39 mouse cellular contexts compared by ENCODE assay signal in the genomic region with DNA sequence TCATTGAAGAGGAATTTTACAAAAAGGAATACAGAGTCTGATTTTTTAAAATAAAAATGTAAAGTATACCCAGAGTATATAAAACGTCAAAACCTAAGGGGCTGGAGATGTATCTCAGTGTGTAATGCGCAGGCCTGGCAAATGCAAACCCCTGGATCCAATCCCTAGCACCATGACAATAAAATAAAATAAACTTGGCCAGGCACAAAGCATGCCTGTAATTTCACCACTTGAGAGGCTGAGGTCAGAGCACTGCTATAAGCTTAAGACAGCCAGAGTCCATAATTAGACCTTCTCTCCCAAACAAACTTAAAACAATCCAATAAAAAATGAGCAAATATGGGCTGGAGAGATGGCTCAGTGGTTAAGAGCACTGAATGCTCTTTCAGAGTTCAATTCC. TPM values are rescaled to one million over a fixed set of nuclear protein-coding genes. Genes with fewer than 3 reads are reported as not detected.
"Had no signal": no experiment of that assay in that cellular context is flagged by ENCODE, and none has a peak within 500 bp of the region (broad histone marks: within the 10 kb centered on the region; RNA-seq: fewer than 3 reads in every experiment).

No protein-coding gene starts in this region.

- H3K4me3 ChIP-seq: embryonic facial prominence, embryonic 10.5 days; embryonic facial prominence, embryonic 12.5 days; embryonic facial prominence, embryonic 13.5 days; embryonic facial prominence, embryonic 15.5 days; erythroblast, embryonic 14.5 days; forebrain, embryonic 10.5 days; forebrain, embryonic 12.5 days; forebrain, embryonic 13.5 days; forebrain, embryonic 15.5 days; gastrocnemius, adult 2 months; heart, adult 2 months had no signal

- H3K27me3 ChIP-seq: embryonic facial prominence, embryonic 12.5 days; embryonic facial prominence, embryonic 13.5 days; embryonic facial prominence, embryonic 15.5 days; forebrain, embryonic 12.5 days; forebrain, embryonic 13.5 days; forebrain, embryonic 15.5 days had no signal

- H3K4me1 ChIP-seq: embryonic facial prominence, embryonic 10.5 days; embryonic facial prominence, embryonic 12.5 days; embryonic facial prominence, embryonic 13.5 days; embryonic facial prominence, embryonic 15.5 days; forebrain, embryonic 10.5 days; forebrain, embryonic 12.5 days; forebrain, embryonic 13.5 days; forebrain, embryonic 15.5 days had no signal

- H3K27ac ChIP-seq: embryonic facial prominence, embryonic 10.5 days; embryonic facial prominence, embryonic 12.5 days; embryonic facial prominence, embryonic 13.5 days; embryonic facial prominence, embryonic 15.5 days; forebrain, embryonic 10.5 days; forebrain, embryonic 12.5 days; forebrain, embryonic 13.5 days; forebrain, embryonic 15.5 days; gastrocnemius, adult 2 months; heart, adult 2 months had no signal

- H3K9me3 ChIP-seq: embryonic facial prominence, embryonic 10.5 days; embryonic facial prominence, embryonic 12.5 days; embryonic facial prominence, embryonic 13.5 days; embryonic facial prominence, embryonic 15.5 days; forebrain, embryonic 10.5 days; forebrain, embryonic 12.5 days; forebrain, embryonic 13.5 days; forebrain, embryonic 15.5 days had no signal

- H3K4me2 ChIP-seq: embryonic facial prominence, embryonic 12.5 days; embryonic facial prominence, embryonic 13.5 days; embryonic facial prominence, embryonic 15.5 days; forebrain, embryonic 12.5 days; forebrain, embryonic 13.5 days; forebrain, embryonic 15.5 days had no signal

- H3K9ac ChIP-seq: embryonic facial prominence, embryonic 12.5 days; embryonic facial prominence, embryonic 13.5 days; embryonic facial prominence, embryonic 15.5 days; forebrain, embryonic 12.5 days; forebrain, embryonic 13.5 days; forebrain, embryonic 15.5 days; forebrain, postnatal 0 days had no signal

- ATAC-seq: forebrain, embryonic 13.5 days; forebrain, embryonic 14.5 days; forebrain, embryonic 15.5 days; forebrain, embryonic 16.5 days; forebrain, postnatal 0 days had no signal

- DNase-seq: cerebellum, adult 2 months; cerebellum, adult 8-10 months; cerebellum, adult 9-10 months; cerebellum, adult 9-11 months; cerebellum, postnatal 10 days; cerebellum, postnatal 14 days; cerebellum, postnatal 25 days; cerebellum, postnatal 36 days; embryo, embryonic 11 days; forebrain, postnatal 0 days; gastrocnemius, adult 2 months; gastrocnemius, postnatal 10 days; gastrocnemius, postnatal 14 days; gastrocnemius, postnatal 25 days; gastrocnemius, postnatal 36 days; heart, adult 2 months had no signal

RNA-seq across cellular contexts. Expression of gene Gm11027, which starts 52.1 kb away (rescaled TPM):
- total RNA-seq: common myeloid progenitor, adult 5-6 weeks; forebrain, postnatal 0 days; gastrocnemius, adult 18-20 months; gastrocnemius, adult 2 months; gastrocnemius, adult 8-10 months; gastrocnemius, postnatal 10 days; gastrocnemius, postnatal 14 days; gastrocnemius, postnatal 25 days; gastrocnemius, postnatal 36 days; gastrocnemius, postnatal 4 days; granulocyte monocyte progenitor cell, adult 5-6 weeks; heart, adult 18-20 months; heart, adult 2 months had no signal
- polyA plus RNA-seq: cerebellum, adult 2 months; cortical plate, adult 2 months; embryonic facial prominence, embryonic 10.5 days; embryonic facial prominence, embryonic 11.5 days; embryonic facial prominence, embryonic 12.5 days; embryonic facial prominence, embryonic 13.5 days; embryonic facial prominence, embryonic 14.5 days; embryonic facial prominence, embryonic 15.5 days; erythroblast, embryonic 14.5 days; forebrain, embryonic 10.5 days; forebrain, embryonic 11.5 days; forebrain, embryonic 12.5 days; forebrain, embryonic 13.5 days; forebrain, embryonic 14.5 days; forebrain, embryonic 15.5 days; forebrain, embryonic 16.5 days; forebrain, postnatal 0 days; frontal cortex, adult 2 months; gonadal fat pad, adult 2 months; heart, adult 2 months had no signal
